Mouse (Mus musculus) macrophage (primary cell): Measurements from ENCODE around the gene Dysf. TPM values are rescaled to one million over a fixed set of nuclear protein-coding genes. Genes with fewer than 3 reads are reported as not detected.

Experiments
- H3K27ac ChIP-seq: fragments of 350-480 bp; formaldehyde crosslinking; 2 replicates; pipeline ENCODE4 v1.9.0; 2021
- H3K36me3 ChIP-seq: fragments of 350-480 bp; formaldehyde crosslinking; 2 replicates; pipeline ENCODE4 v1.9.0; 2021; ENCODE audit errors: inconsistent target
- H3K4me3 ChIP-seq: fragments of 350-480 bp; formaldehyde crosslinking; 2 replicates; pipeline ENCODE4 v1.9.0; 2021; ENCODE audit errors: inconsistent target
- H3K79me2 ChIP-seq: fragments of 350-480 bp; formaldehyde crosslinking; 2 replicates; pipeline ENCODE4 v1.9.0; 2021; ENCODE audit errors: inconsistent target
- WGBS: methylation state at CpG from one replicate; pipeline ENCODE4 v1.1.7; 2026; ENCODE audit warnings: inconsistent platforms; ENCODE audit not compliant: missing documents; 5-methylcytosine and 5-hydroxymethylcytosine counted together
- polyA plus RNA-seq: library from polyadenylated mRNA; stranded (reverse); fragments of 250-400 nt; gene quantifications from 3 replicates; pipeline ENCODE4 v1.2.4, GENCODE M21; 2018; ENCODE audit warnings: inconsistent platforms

Gene Dysf
- polyA plus RNA-seq, 1 experiment from 2014 or later: 0.24 TPM

- WGBS: 87% methylated on average over 24 of the region's 24 CpGs
- H3K36me3 ChIP-seq: no peaks in the 10 kb centered on the region
- H3K4me3 ChIP-seq: no peak overlapping the region
- H3K27ac ChIP-seq: no peak overlapping the region
- H3K79me2 ChIP-seq: no peaks in the 10 kb centered on the region
Observed at GRCm38 (mm10) chr6:84119731-84120530, 111.5 kb downstream of the Dysf start.

DNA sequence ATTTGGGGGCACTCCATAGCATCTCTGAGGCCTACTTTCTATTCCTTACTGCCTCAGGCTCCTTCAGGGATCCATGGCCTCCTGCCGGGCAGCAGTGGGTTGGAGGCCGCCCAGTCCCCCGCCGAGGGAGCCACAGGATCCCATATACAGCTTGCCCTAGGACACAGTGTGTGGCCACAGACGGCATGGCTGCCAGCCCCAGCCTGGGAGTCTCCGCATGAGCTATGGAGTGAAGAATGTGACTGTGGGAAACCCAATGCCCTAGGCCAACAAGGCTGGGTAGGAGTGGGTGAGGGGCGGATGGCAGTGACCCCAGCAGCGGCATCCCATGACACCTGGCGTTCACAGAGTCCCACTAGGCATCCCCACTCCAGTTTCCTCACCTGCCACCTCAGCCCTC, 116.2 kb downstream of the Dysf start:
- no peak overlapping the region for H3K4me3 ChIP-seq
- no peak overlapping the region for H3K27ac ChIP-seq
- H3K79me2 ChIP-seq: no peaks in the 10 kb centered on the region
- 96% methylated on average over 9 of the region's 9 CpGs for WGBS
- H3K36me3 ChIP-seq: no peaks in the 10 kb centered on the region

DNA sequence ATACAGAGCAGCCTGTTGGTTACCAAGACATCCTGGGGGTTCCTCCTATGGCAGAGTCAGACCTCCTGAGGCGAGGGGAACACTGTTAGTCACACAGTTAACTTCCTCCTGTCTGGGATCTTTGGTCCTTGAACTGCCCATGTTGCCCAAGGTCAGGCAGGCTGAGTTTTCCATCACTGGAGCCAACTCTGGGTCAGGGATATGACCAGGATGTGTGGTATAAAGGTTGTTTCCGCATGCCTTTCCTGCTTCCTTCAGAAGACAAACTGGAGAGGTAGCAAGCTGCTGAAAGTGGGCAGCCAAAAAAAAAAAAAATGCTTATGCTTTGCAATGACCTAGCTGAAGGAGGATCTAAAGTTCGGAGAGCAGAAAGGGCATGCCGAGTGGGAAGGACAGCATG, 116.7 kb downstream of the Dysf start:
- Histone ChIP-seq H3K36me3 (no peaks in the 10 kb centered on the region), H3K79me2 (no peaks in the 10 kb centered on the region), H3K27ac (no peak overlapping the region), H3K4me3 (no peak overlapping the region)
- WGBS: 73% methylated on average over 4 of the region's 4 CpGs

GRCm38 (mm10) chr6:84128229-84128628, 119.8 kb downstream of the Dysf start:
- WGBS: 86% methylated on average over 2 of the region's 2 CpGs
- no peak overlapping the region for H3K27ac ChIP-seq
- H3K4me3 ChIP-seq: no peak overlapping the region
- no peaks in the 10 kb centered on the region for H3K36me3 ChIP-seq
- no peaks in the 10 kb centered on the region for H3K79me2 ChIP-seq

DNA sequence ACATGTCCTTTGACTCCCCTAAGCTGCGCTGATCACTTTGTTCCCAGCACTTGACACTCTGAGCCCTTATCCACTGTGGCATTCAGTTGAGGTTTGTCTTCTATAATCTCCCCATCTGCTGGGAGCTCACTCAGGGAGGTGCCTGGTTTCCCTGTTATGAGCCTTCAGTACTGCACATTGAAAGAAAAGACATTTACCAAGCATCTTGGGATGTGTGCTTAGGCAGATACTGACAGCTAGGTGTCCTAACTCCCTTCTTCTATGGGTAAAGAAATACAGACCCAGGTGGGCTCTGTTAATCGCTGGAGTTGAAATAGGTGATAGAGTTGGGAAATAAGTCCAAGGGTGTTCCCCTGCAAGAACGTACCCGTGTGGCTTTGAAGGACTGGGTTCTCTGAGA, 122.5 kb downstream of the Dysf start:
- Histone ChIP-seq H3K36me3 (no peaks in the 10 kb centered on the region), H3K27ac (no peak overlapping the region), H3K79me2 (no peaks in the 10 kb centered on the region), H3K4me3 (no peak overlapping the region)
- 87% methylated on average over 4 of the region's 4 CpGs for WGBS

- H3K4me3 ChIP-seq: no peak overlapping the region
- WGBS: 77% methylated on average over 9 of the region's 9 CpGs
Observed at GRCm38 (mm10) chr6:84131539-84131938, 123.1 kb downstream of the Dysf start.

GRCm38 (mm10) chr6:84133053-84133452, 124.7 kb downstream of the Dysf start:
- no peaks in the 10 kb centered on the region for H3K36me3 ChIP-seq
- no peak overlapping the region for H3K4me3 ChIP-seq
- H3K27ac ChIP-seq: no peak overlapping the region
- 82% methylated on average over 7 of the region's 7 CpGs for WGBS
- H3K79me2 ChIP-seq: no peaks in the 10 kb centered on the region

More at GRCm38 (mm10) chr6:84131539-84131938, 123.1 kb downstream of the Dysf start:
- H3K36me3 ChIP-seq: no peaks in the 10 kb centered on the region
- H3K79me2 ChIP-seq: no peaks in the 10 kb centered on the region
- H3K27ac ChIP-seq: no peak overlapping the region

DNA sequence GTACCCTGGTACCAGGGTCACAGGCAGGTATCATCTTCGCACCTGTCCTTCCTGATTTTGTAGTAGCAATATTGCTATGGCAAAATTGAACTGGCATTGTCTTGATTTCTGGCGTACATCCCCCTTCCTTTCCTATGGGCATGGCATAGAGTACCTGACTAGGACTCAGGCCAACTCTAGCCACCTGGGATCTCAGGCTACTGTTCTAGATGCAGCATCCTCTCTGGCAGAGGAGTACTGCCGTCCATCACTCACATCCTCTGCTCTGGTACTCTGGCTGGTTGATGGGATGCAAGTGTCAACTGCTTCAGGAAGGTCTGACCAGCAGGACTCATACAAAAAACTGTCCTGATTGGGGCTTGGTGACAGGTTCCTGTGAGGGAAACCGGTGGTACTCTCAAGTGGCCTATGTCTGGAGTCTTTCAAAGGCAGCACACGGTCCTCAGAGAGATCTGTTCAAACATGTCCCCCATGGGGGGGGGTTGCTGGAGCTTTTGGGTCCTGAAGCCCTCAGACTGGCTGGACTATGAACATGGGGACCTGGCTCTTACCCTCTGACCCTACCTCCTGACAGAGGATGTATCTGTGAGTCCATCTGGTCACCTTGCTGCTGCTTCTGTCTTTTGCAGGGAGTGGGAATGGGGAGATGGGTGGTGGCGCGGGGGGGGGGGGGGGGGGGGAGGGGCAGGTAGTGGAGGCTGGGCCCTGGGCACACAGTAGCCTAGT, 125.8 kb downstream of the Dysf start:
- 94% methylated on average over 5 of the region's 7 CpGs for WGBS

DNA sequence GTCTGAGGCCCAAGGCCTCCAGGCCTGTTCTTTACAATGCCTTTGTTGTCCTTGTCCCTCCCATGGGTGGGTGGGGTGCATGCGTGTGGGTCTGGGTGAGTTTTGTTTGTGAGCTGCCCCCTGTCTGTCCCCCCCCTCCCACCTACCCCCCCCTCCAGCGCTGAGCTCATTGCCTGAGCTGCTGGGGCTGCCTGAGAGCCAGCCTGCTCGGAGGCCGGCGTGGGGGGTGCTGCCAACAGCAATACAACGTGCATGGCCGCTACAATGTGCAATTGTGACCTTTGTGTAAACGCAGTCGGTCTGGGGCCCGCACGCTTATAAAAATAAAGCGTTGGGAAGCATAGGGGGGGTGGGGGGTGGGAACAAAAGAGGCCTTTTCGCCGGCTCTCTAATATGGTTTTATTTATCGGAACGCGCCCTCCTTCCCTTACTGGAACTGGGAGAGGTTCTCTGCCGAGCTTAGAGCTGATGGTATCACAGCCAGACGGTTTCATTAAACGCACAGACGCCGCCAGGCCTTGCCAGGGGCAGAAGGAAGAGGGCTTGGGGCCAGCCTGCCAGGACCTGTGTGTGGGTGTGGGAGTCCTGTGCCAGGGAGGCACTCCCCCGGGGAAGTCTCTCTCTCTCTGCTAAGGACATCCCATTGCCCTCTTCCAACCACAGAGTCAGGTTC, 126.5 kb downstream of the Dysf start:
- H3K4me3 ChIP-seq: no peak overlapping the region
- no peaks in the 10 kb centered on the region for H3K79me2 ChIP-seq
- H3K36me3 ChIP-seq: no peaks in the 10 kb centered on the region
- WGBS: 84% methylated on average over 23 of the region's 23 CpGs
- no peak overlapping the region for H3K27ac ChIP-seq

More for the DNA sequence above, 125.8 kb downstream of the Dysf start:
- Histone ChIP-seq H3K79me2 (no peaks in the 10 kb centered on the region), H3K4me3 (no peak overlapping the region), H3K36me3 (no peaks in the 10 kb centered on the region), H3K27ac (no peak overlapping the region)

DNA sequence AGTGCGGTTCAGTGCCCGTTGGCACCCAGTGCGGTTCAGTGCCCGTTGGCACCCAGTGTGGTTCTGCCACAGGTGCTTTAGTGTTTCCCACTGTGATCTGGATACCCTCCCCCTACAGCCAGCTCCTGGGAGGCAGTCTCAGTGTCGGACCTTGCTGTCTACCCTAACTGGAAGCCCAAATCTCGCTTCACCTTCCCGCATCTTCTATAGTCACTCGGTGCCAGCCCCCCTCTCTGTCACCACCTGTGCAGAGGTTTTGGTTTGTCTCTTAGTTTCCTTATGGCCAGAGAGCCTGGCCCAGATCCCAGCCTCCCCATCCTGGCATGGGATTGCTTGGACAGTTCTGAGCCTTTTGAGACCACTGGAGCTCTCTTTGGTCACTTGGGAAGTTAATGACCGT, 127.3 kb downstream of the Dysf start:
- Histone ChIP-seq H3K79me2 (no peaks in the 10 kb centered on the region), H3K4me3 (no peak overlapping the region), H3K27ac (no peak overlapping the region), H3K36me3 (no peaks in the 10 kb centered on the region)
- 89% methylated on average over 7 of the region's 9 CpGs for WGBS

DNA sequence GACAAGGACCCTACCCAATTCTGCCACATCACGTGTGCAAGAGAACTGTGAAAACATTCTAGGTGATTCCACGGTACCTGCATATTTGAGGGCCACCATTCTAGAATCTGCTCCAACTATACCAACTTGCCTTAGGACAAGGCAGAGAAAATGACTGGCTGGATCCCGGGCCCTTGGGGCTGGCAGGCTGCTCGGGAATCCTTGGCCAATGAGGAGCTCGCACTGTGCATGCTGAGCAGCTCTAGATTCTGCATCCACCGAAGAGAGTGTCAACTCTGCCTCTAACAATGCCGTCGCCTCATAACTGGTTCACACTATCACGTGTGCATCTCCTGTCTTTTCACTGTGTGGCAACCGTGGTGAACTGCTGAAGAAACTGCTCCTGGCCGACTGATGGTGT, 128.0 kb downstream of the Dysf start:
- 86% methylated on average over 11 of the region's 11 CpGs for WGBS
- no peaks in the 10 kb centered on the region for H3K79me2 ChIP-seq
- no peaks in the 10 kb centered on the region for H3K36me3 ChIP-seq

DNA sequence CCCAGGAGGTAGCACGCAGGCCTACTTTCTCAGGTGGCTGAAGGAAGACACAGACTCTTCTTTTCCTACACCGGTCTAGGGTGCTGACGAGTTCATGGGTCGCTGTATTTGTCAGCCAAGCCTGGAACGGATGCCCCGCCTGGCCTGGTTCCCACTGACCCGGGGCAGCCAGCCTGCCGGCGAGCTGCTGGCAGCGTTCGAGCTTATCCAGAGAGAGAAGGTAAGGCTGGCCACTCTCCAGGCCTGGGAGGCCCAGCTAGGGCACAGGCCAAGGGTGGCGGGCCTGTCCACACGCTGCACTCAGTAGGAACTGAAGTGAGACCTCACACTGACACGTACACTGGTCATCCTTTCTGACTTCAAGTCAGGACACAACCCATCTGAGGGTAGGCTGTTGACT, 131.5 kb downstream of the Dysf start:
- Histone ChIP-seq H3K79me2 (no peaks in the 10 kb centered on the region), H3K4me3 (no peak overlapping the region), H3K27ac (no peak overlapping the region), H3K36me3 (no peaks in the 10 kb centered on the region)
- 90% methylated on average over 14 of the region's 14 CpGs for WGBS

More for the DNA sequence above, 128.0 kb downstream of the Dysf start:
- Histone ChIP-seq H3K4me3 (no peak overlapping the region), H3K27ac (no peak overlapping the region)

DNA sequence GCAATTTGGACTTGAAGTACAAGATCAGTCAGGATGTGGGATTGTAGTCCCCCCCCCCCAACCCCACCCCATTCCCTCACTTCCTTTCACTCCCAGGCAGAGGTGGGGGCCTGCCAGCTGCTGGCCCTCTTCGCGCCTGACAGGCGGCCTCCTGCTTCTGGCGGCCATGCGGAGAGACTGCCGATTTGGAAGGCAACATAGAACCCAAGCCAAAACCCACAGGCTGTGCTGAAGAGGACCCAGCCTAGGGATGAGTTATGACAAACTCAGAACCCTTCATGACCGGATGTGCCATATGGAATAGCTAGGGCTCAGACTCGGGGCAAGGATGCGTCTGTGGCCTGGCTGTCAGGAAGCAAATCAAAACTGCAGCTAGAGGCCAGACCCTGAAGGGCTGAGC, 134.1 kb downstream of the Dysf start:
- Histone ChIP-seq H3K79me2 (no peaks in the 10 kb centered on the region), H3K36me3 (no peaks in the 10 kb centered on the region), H3K27ac (no peak overlapping the region), H3K4me3 (no peak overlapping the region)
- WGBS: 81% methylated on average over 9 of the region's 9 CpGs

GRCm38 (mm10) chr6:84143328-84143727, 134.9 kb downstream of the Dysf start:
- 85% methylated on average over 1 of the region's 1 CpGs for WGBS
- H3K79me2 ChIP-seq: no peaks in the 10 kb centered on the region
- no peaks in the 10 kb centered on the region for H3K36me3 ChIP-seq
- H3K4me3 ChIP-seq: no peak overlapping the region
- H3K27ac ChIP-seq: no peak overlapping the region

- WGBS: 98% methylated on average over 4 of the region's 4 CpGs
- H3K27ac ChIP-seq: no peak overlapping the region
- H3K79me2 ChIP-seq: no peaks in the 10 kb centered on the region
- no peaks in the 10 kb centered on the region for H3K36me3 ChIP-seq
- no peak overlapping the region for H3K4me3 ChIP-seq
Observed at GRCm38 (mm10) chr6:84144393-84144792, 136.0 kb downstream of the Dysf start.
